Mouse (Mus musculus): ENCODE measurements at regions not wholly inside any gene's neighbourhood (a gene's known extent, or its start where the extent isn't known, plus 50 kb on each side); places are given as distances from the start of the nearest gene placed in this dataset.

DNA sequence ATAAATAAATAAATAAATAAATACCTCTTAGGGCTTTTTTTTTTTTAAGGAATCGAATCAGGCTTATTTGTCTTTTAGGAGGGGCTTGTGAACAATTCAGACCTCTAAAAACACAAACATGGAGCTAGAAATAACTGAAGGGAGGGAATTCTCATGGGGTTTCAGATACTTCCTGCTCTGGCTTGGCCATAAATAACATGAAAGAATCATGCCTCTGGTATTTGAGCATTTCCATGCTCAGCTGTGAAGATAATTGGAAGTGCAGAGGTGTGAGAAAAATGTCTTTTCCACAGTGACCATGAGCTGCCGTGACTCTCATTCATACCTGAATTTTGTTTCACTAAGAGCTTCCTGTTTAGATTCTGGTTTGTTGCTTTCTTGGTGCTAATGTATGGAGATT, 86.3 kb upstream of the Itga1 start:
- TF ChIP-seq CTCF (IDR thresholded peaks at IDR 0.05; ENCODE audit: borderline replicate concordance, insufficient read depth, low read length) (no peak), POLR2A (IDR thresholded peaks at IDR 0.05; ENCODE audit: low read depth, low read length) (no peak)
